Mouse (Mus musculus): Measurements from ENCODE around the gene Igf1r.

GRCm38 (mm10) chr7:68227621-68228020 lies 275.0 kb downstream of the Igf1r start:
- TF ChIP-seq EP300 (optimal IDR thresholded peaks at IDR 0.05) (no peak), CTCF (IDR thresholded peaks at IDR 0.05; ENCODE audit: low read depth) (no peak)
